Mouse (Mus musculus): ENCODE results near the gene Bloc1s6.

DNA sequence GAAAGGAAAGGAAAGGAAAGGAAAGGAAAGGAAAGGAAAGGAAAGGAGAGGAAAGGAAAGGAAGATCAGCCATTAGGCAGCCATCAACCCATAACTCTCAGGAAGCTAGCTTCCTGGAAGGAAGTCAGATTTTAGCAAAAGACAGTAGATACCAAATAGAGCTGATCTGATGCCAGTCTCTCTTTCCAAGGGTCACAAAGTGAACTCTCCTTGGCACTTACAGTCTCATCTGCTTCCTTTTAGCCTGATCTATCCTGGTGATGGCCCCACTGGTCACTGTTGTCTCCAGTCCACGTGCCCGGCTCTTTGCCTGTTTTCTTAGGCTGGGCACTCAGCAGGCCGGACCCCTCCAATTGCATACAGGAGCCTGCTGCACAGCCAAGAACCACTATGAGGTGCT, 46.4 kb downstream of the Bloc1s6 start:
- TF ChIP-seq CTCF (IDR thresholded peaks at IDR 0.05) (no peak), EP300 (IDR thresholded peaks at IDR 0.05) (no peak)
